In the genomic region with DNA sequence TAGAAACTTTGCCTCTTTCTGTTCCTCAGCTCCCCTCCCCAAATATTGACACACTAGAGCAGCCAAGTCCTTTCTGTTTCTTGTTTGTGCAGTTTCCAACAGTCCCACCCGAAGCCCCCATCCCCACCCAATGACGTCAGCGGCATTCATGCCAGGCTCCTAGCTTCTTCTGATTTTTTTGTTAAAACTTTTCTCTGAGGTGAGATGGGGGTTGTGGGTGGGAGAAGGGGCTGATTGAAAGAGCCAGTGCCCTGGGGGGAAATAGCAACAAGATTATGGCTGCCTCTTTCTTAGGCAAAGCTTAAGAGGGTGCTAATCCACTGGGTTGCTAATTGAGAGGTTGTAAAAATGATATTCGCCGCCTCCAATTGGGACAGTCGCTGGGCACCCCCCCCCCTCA, we compare ENCODE assay signal across 13 mouse cellular contexts. TPM values are rescaled to one million over a fixed set of nuclear protein-coding genes. Genes with fewer than 3 reads are reported as not detected.
A peak's percentile ranks its signal among the peaks of the same experiment; 100 is the strongest.
DNase-seq lines count a peak whose midpoint lies in the region; ATAC-seq and TF ChIP-seq lines count a peak whose summit lies in the region.
"Had no signal": no experiment of that assay in that cellular context is flagged by ENCODE, and none has a peak within 500 bp of the region (broad histone marks: within the 10 kb centered on the region; RNA-seq: fewer than 3 reads in every experiment).

No protein-coding gene starts in this region.

- no peak for TF ChIP-seq EP300 in liver, postnatal 0 days (IDR thresholded peaks at IDR 0.05; ENCODE audit: low read depth)

- peaks cover 100% of the 10 kb centered on the region for H3K27me3 ChIP-seq in liver, postnatal 0 days (ENCODE audit: insufficient read depth, low read length)
- peaks cover 100% of the 10 kb centered on the region for H3K27me3 ChIP-seq in liver, embryonic 12.5 days (replicated peaks)
- H3K27me3 ChIP-seq in forebrain, embryonic 14.5 days (replicated peaks; ENCODE audit: control insufficient read depth, insufficient read depth, low read length) = peaks cover 35% of the 10 kb centered on the region
- H3K27me3 ChIP-seq in midbrain, embryonic 12.5 days = peaks cover 99% of the 10 kb centered on the region

- peaks cover 26% of the 10 kb centered on the region for H3K4me1 ChIP-seq in liver, postnatal 0 days (ENCODE audit: insufficient read depth)
- peaks cover 32% of the 10 kb centered on the region for H3K4me1 ChIP-seq in liver, embryonic 12.5 days
- H3K4me1 ChIP-seq in forebrain, embryonic 14.5 days (ENCODE audit: control insufficient read depth, insufficient read depth, low read length) = peaks cover 30% of the 10 kb centered on the region
- H3K4me1 ChIP-seq in midbrain, embryonic 12.5 days = peaks cover 56% of the 10 kb centered on the region

- H3K9me3 ChIP-seq in liver, postnatal 0 days (ENCODE audit: low read length) = no peaks in the 10 kb centered on the region
- H3K9me3 ChIP-seq in liver, embryonic 12.5 days (replicated peaks) = no peaks in the 10 kb centered on the region
- H3K9me3 ChIP-seq in forebrain, embryonic 14.5 days (replicated peaks; ENCODE audit: control insufficient read depth, low read length) = no peaks in the 10 kb centered on the region
- no peaks in the 10 kb centered on the region for H3K9me3 ChIP-seq in midbrain, embryonic 12.5 days
- H3K9me3 ChIP-seq: limb, embryonic 15.5 days had no signal

- TF ChIP-seq CTCF in liver, postnatal 0 days (IDR thresholded peaks at IDR 0.05; ENCODE audit: low read depth) = no peak

- no peak for ATAC-seq in liver, postnatal 0 days
- no peak for ATAC-seq in liver, embryonic 12.5 days
- ATAC-seq in forebrain, embryonic 14.5 days = peak; percentile 21; the same call in 1 of the 2 replicates
- no peak for ATAC-seq in midbrain, embryonic 12.5 days (ENCODE audit: low FRiP score, low read depth)
- no peak for ATAC-seq in monocyte, adult 5-6 weeks (replicated peaks; ENCODE audit: insufficient number of reproducible peaks, low FRiP score, low TSS enrichment, poor library complexity, severe bottlenecking)
- ATAC-seq: CD4-positive, CD25-positive, alpha-beta regulatory T cell, adult 4 months had no signal

- H3K4me2 ChIP-seq in liver, postnatal 0 days (ENCODE audit: low read depth, low read length) = no peak overlapping the region
- H3K4me2 ChIP-seq in liver, embryonic 12.5 days = no peak overlapping the region
- H3K4me2 ChIP-seq in forebrain, embryonic 14.5 days (ENCODE audit: low read length) = peak overlapping the region; percentile 66
- H3K4me2 ChIP-seq in midbrain, embryonic 12.5 days (replicated peaks) = peak overlapping the region; percentile 59
- H3K4me2 ChIP-seq: limb, embryonic 15.5 days had no signal

- WGBS in liver, postnatal 0 days (ENCODE audit: insufficient replicate concordance) = 4% methylated on average over 6 of the region's 6 CpGs
- 2% methylated on average over 6 of the region's 6 CpGs for WGBS in liver, embryonic 12.5 days (ENCODE audit: insufficient replicate concordance)
- WGBS in forebrain, embryonic 14.5 days = under 1% methylated on average over 6 of the region's 6 CpGs
- 0% methylated on average over 6 of the region's 6 CpGs for WGBS in midbrain, embryonic 12.5 days

- no peaks in the 10 kb centered on the region for H3K36me3 ChIP-seq in liver, postnatal 0 days (replicated peaks; ENCODE audit: insufficient read depth, low read length)
- no peaks in the 10 kb centered on the region for H3K36me3 ChIP-seq in liver, embryonic 12.5 days
- no peaks in the 10 kb centered on the region for H3K36me3 ChIP-seq in forebrain, embryonic 14.5 days (ENCODE audit: control insufficient read depth, insufficient read depth, low read length)
- no peaks in the 10 kb centered on the region for H3K36me3 ChIP-seq in midbrain, embryonic 12.5 days
- H3K36me3 ChIP-seq: limb, embryonic 15.5 days had no signal

- H3K9ac ChIP-seq in liver, postnatal 0 days (replicated peaks) = no peak overlapping the region
- H3K9ac ChIP-seq in liver, embryonic 12.5 days = no peak overlapping the region
- H3K9ac ChIP-seq in forebrain, embryonic 14.5 days (ENCODE audit: low read length) = peak overlapping the region; percentile 96
- H3K9ac ChIP-seq in midbrain, embryonic 12.5 days (replicated peaks) = 0 out of 2 replicates have a peak overlapping the region, but pooled peaks have one; percentile 51
- H3K9ac ChIP-seq: limb, embryonic 15.5 days had no signal

- no peak overlapping the region for H3K27ac ChIP-seq in liver, postnatal 0 days (ENCODE audit: low read depth)
- no peak overlapping the region for H3K27ac ChIP-seq in liver, embryonic 12.5 days
- peak overlapping the region; percentile 91 for H3K27ac ChIP-seq in forebrain, embryonic 14.5 days (ENCODE audit: low read depth, low read length)
- peak overlapping the region; percentile 81; the same call in 1 of the 2 replicates for H3K27ac ChIP-seq in midbrain, embryonic 12.5 days (replicated peaks)
- H3K27ac ChIP-seq: limb, embryonic 15.5 days had no signal

- 0 out of 2 replicates have a peak overlapping the region, but pooled peaks have one; percentile 43 for H3K4me3 ChIP-seq in liver, postnatal 0 days (ENCODE audit: low read depth, low read length)
- no peak overlapping the region for H3K4me3 ChIP-seq in liver, embryonic 12.5 days
- H3K4me3 ChIP-seq in forebrain, embryonic 14.5 days (ENCODE audit: low read depth, low read length) = peak overlapping the region; percentile 67
- H3K4me3 ChIP-seq in midbrain, embryonic 12.5 days = peak overlapping the region; percentile 54
- H3K4me3 ChIP-seq: limb, embryonic 15.5 days had no signal

- DNase-seq in liver, postnatal 0 days = no peak
- peak; percentile 89 for DNase-seq in forebrain, embryonic 14.5 days (ENCODE audit: low spot score)
- DNase-seq in retina, postnatal 1 day = peak; percentile 73
- no peak for DNase-seq in ovary, postnatal 14 days (ENCODE audit: low spot score)
- no peak for DNase-seq in testis, postnatal 10 days (ENCODE audit: low spot score)
- DNase-seq: lung, postnatal 36 days; right cerebral cortex, postnatal 14 days had no signal

RNA-seq across cellular contexts. Expression of a gene that starts 4.4 kb away (rescaled TPM):
- not detected in 2 replicates for polyA plus RNA-seq in liver, postnatal 0 days (2015; fragmentation: Nextera tagmentation; extraction: Ambion mirVana)
- polyA plus RNA-seq in liver, embryonic 12.5 days (2016; fragmentation: Nextera tagmentation; extraction: Ambion mirVana) = 0.05 TPM in 1 of 2 replicates, not detected in the other
- polyA plus RNA-seq in forebrain, embryonic 14.5 days (2014; fragmentation: Nextera tagmentation; extraction: Ambion mirVana) = 44.5 and 51.8 TPM in 2 replicates
- 21.5 and 74.8 TPM in 2 replicates for polyA plus RNA-seq in midbrain, embryonic 12.5 days (2016; fragmentation: Nextera tagmentation; extraction: Ambion mirVana)
- total RNA-seq in monocyte, adult 5-6 weeks (2017) = not detected in 3 replicates
- total RNA-seq: heart, adult 18-20 months had no signal

Comparison
In these comparisons a context has a peak if more than half of its experiments do, and no peak if none do; other contexts are left out.
1. DNase-seq: peak in forebrain, embryonic 14.5 days (single experiment) and retina, postnatal 1 day (single experiment); none in liver, postnatal 0 days (single experiment), ovary, postnatal 14 days (single experiment) and testis, postnatal 10 days (single experiment).
2. H3K27ac ChIP-seq: peak in forebrain, embryonic 14.5 days (single experiment) and midbrain, embryonic 12.5 days (single experiment); none in liver, postnatal 0 days (single experiment) and liver, embryonic 12.5 days (single experiment).
3. H3K4me2 ChIP-seq: peak in forebrain, embryonic 14.5 days (single experiment) and midbrain, embryonic 12.5 days (single experiment); none in liver, postnatal 0 days (single experiment) and liver, embryonic 12.5 days (single experiment).
4. H3K9ac ChIP-seq: peak in forebrain, embryonic 14.5 days (single experiment) and midbrain, embryonic 12.5 days (single experiment); none in liver, postnatal 0 days (single experiment) and liver, embryonic 12.5 days (single experiment).
5. RNA of a gene that starts 4.4 kb away (polyA plus RNA-seq): 44.5 to 51.8 TPM in forebrain, embryonic 14.5 days and 21.5 to 74.8 TPM in midbrain, embryonic 12.5 days; 0.05 TPM in liver, embryonic 12.5 days and not detected in liver, postnatal 0 days; every median in the first group is over 10 times any median in the second.